Mouse (Mus musculus) kidney, embryonic 14.5 days (tissue): ENCODE measurements around the gene Heg1. TPM values are rescaled to one million over a fixed set of nuclear protein-coding genes. Genes with fewer than 3 reads are reported as not detected.

Experiments used
- ATAC-seq: fragments of 200-750 bp; cut with Nextera tagmentation; 2 replicates; pipeline ENCODE4 v1.8.0; 2017; ENCODE audit warnings: moderate number of reproducible peaks, mild to moderate bottlenecking, moderate TSS enrichment, moderate library complexity; ENCODE audit not compliant: low FRiP score, low TSS enrichment
- H3K27ac ChIP-seq: fragments of 300-500 bp; sonication (generic); 2 replicates; pipeline ENCODE4 v1.5.1; 2014; ENCODE audit warnings: low read depth, mild to moderate bottlenecking, low read length, moderate library complexity, mixed read lengths
- H3K27me3 ChIP-seq: fragments of 300-500 bp; sonication (generic); 2 replicates; pipeline ENCODE4 v1.6.1; 2014; ENCODE audit warnings: mild to moderate bottlenecking, low read length; ENCODE audit not compliant: control insufficient read depth, insufficient read depth
- H3K36me3 ChIP-seq: fragments of 300-500 bp; sonication (generic); 2 replicates; pipeline ENCODE4 v1.6.1; 2014; ENCODE audit warnings: low read length, mixed read lengths; ENCODE audit not compliant: control insufficient read depth, insufficient read depth
- H3K4me1 ChIP-seq: fragments of 300-500 bp; sonication (generic); 2 replicates; pipeline ENCODE4 v1.6.1; 2014; ENCODE audit warnings: low read length, mixed read lengths; ENCODE audit not compliant: control insufficient read depth, insufficient read depth
- H3K4me2 ChIP-seq: fragments of 300-500 bp; sonication (generic); replicated peaks from 2 replicates; pipeline ENCODE4 v1.6.1; 2014; ENCODE audit warnings: low read depth, mild to moderate bottlenecking, low read length
- H3K4me3 ChIP-seq: fragments of 300-500 bp; sonication (generic); 2 replicates; pipeline ENCODE4 v1.5.1; 2014; ENCODE audit warnings: mild to moderate bottlenecking, low read length
- H3K9ac ChIP-seq: fragments of 300-500 bp; sonication (generic); 2 replicates; pipeline ENCODE4 v1.6.1; 2014; ENCODE audit warnings: low read depth, mild to moderate bottlenecking, low read length, moderate library complexity
- H3K9me3 ChIP-seq: fragments of 300-500 bp; sonication (generic); 2 replicates; pipeline ENCODE4 v1.6.1; 2016; ENCODE audit warnings: low read length; ENCODE audit not compliant: control insufficient read depth
- WGBS: fragments of 180-500 bp; shearing (Covaris S2); extraction: QIAGEN DNeasy Blood & Tissue Kit; methylation state at CpG from one replicate; pipeline ENCODE4 v1.1.7; 2014; 5-methylcytosine and 5-hydroxymethylcytosine counted together
- polyA plus RNA-seq: library from polyadenylated mRNA; unstranded; fragments of >200 nt; fragmentation: Nextera tagmentation; extraction: Ambion mirVana; gene quantifications from 2 replicates; pipeline ENCODE4 v1.2.1, GENCODE M21; 2014

Heg1 gene
- polyA plus RNA-seq, 1 experiment from 2014 or later = 21.5 TPM

- ATAC-seq = no peak
- Histone ChIP-seq H3K9ac (no peak overlapping the region), H3K9me3 (no peaks in the 10 kb centered on the region), H3K4me3 (no peak overlapping the region), H3K4me2 (no peak overlapping the region), H3K27ac (no peak overlapping the region), H3K27me3 (no peaks in the 10 kb centered on the region), H3K36me3 (no peaks in the 10 kb centered on the region), H3K4me1 (no peaks in the 10 kb centered on the region)
- 94% methylated on average over 1 of the region's 1 CpGs for WGBS
Observed at GRCm38 (mm10) chr16:33775733-33776335, 91.7 kb downstream of the Heg1 start.

GRCm38 (mm10) chr16:33776766-33777529 is 92.8 kb downstream of the Heg1 start:
- no peaks in the 10 kb centered on the region for H3K4me1 ChIP-seq
- H3K36me3 ChIP-seq = no peaks in the 10 kb centered on the region
- no peaks in the 10 kb centered on the region for H3K27me3 ChIP-seq
- H3K4me3 ChIP-seq = no peak overlapping the region
- no peaks in the 10 kb centered on the region for H3K9me3 ChIP-seq
- 74% methylated on average over 7 of the region's 7 CpGs for WGBS
- H3K4me2 ChIP-seq = no peak overlapping the region
- no peak overlapping the region for H3K27ac ChIP-seq
- ATAC-seq = no peak
- H3K9ac ChIP-seq = no peak overlapping the region

GRCm38 (mm10) chr16:33777607-33778006 is 93.4 kb downstream of the Heg1 start:
- WGBS = 83% methylated on average over 6 of the region's 6 CpGs
- Histone ChIP-seq H3K4me2 (no peak overlapping the region), H3K4me1 (no peaks in the 10 kb centered on the region), H3K9ac (no peak overlapping the region), H3K9me3 (no peaks in the 10 kb centered on the region), H3K27ac (no peak overlapping the region), H3K27me3 (no peaks in the 10 kb centered on the region), H3K36me3 (no peaks in the 10 kb centered on the region), H3K4me3 (no peak overlapping the region)
- ATAC-seq = no peak

- ATAC-seq = no peak
- H3K4me3 ChIP-seq = no peak overlapping the region
- H3K27me3 ChIP-seq = no peaks in the 10 kb centered on the region
- H3K9me3 ChIP-seq = no peaks in the 10 kb centered on the region
- H3K36me3 ChIP-seq = no peaks in the 10 kb centered on the region
- no peaks in the 10 kb centered on the region for H3K4me1 ChIP-seq
- no peak overlapping the region for H3K27ac ChIP-seq
- no peak overlapping the region for H3K4me2 ChIP-seq
- H3K9ac ChIP-seq = no peak overlapping the region
- 67% methylated on average over 5 of the region's 5 CpGs for WGBS
Observed at GRCm38 (mm10) chr16:33781789-33782728, 97.9 kb downstream of the Heg1 start.

GRCm38 (mm10) chr16:33782729-33783091 is 98.5 kb downstream of the Heg1 start:
- Histone ChIP-seq H3K4me1 (no peaks in the 10 kb centered on the region), H3K4me2 (no peak overlapping the region), H3K27me3 (no peaks in the 10 kb centered on the region), H3K36me3 (no peaks in the 10 kb centered on the region), H3K27ac (no peak overlapping the region), H3K9me3 (no peaks in the 10 kb centered on the region), H3K9ac (no peak overlapping the region), H3K4me3 (no peak overlapping the region)
- no peak for ATAC-seq
- 86% methylated on average over 1 of the region's 1 CpGs for WGBS

GRCm38 (mm10) chr16:33784547-33784946 is 100.4 kb downstream of the Heg1 start:
- WGBS = 92% methylated on average over 1 of the region's 1 CpGs
- Histone ChIP-seq H3K36me3 (no peaks in the 10 kb centered on the region), H3K4me3 (no peak overlapping the region), H3K4me1 (no peaks in the 10 kb centered on the region), H3K9me3 (no peaks in the 10 kb centered on the region), H3K27me3 (no peaks in the 10 kb centered on the region), H3K27ac (no peak overlapping the region), H3K9ac (no peak overlapping the region), H3K4me2 (no peak overlapping the region)
- no peak for ATAC-seq

- H3K4me2 ChIP-seq = no peak overlapping the region
Observed at GRCm38 (mm10) chr16:33785092-33785704, 101.0 kb downstream of the Heg1 start.

GRCm38 (mm10) chr16:33786657-33787390 is 102.7 kb downstream of the Heg1 start:
- 73% methylated on average over 7 of the region's 7 CpGs for WGBS
- Histone ChIP-seq H3K4me2 (no peak overlapping the region), H3K27ac (no peak overlapping the region), H3K4me3 (no peak overlapping the region), H3K9me3 (no peaks in the 10 kb centered on the region), H3K27me3 (no peaks in the 10 kb centered on the region), H3K9ac (no peak overlapping the region), H3K36me3 (no peaks in the 10 kb centered on the region), H3K4me1 (no peaks in the 10 kb centered on the region)
- ATAC-seq = no peak

More at GRCm38 (mm10) chr16:33785092-33785704, 101.0 kb downstream of the Heg1 start:
- no peak for ATAC-seq
- Histone ChIP-seq H3K4me1 (no peaks in the 10 kb centered on the region), H3K9ac (no peak overlapping the region), H3K9me3 (no peaks in the 10 kb centered on the region), H3K36me3 (no peaks in the 10 kb centered on the region), H3K4me3 (no peak overlapping the region), H3K27ac (no peak overlapping the region), H3K27me3 (no peaks in the 10 kb centered on the region)
- WGBS = 56% methylated on average over 8 of the region's 8 CpGs
